Comparison of ENCODE assay signal across 9 mouse cellular contexts in genomic region chr2:28294509-28294908, GRCm38 (mm10).
DNase-seq lines count a peak whose midpoint lies in the region; ATAC-seq and TF ChIP-seq lines count a peak whose summit lies in the region.
"Had no signal": no experiment of that assay in that cellular context is flagged by ENCODE, and none has a peak within 500 bp of the region (broad histone marks: within the 10 kb centered on the region; RNA-seq: fewer than 3 reads in every experiment).

No protein-coding gene starts in this region.

- no peak overlapping the region for H3K4me2 ChIP-seq in midbrain, embryonic 15.5 days
- H3K4me2 ChIP-seq: neural tube, embryonic 12.5 days had no signal

- no peak overlapping the region for H3K4me3 ChIP-seq in kidney, adult 2 months (ENCODE audit: insufficient read depth, low read depth, low read length)
- no peak overlapping the region for H3K4me3 ChIP-seq in midbrain, embryonic 15.5 days
- H3K4me3 ChIP-seq: neural tube, embryonic 12.5 days had no signal

- H3K9me3 ChIP-seq in midbrain, embryonic 15.5 days, result no peaks in the 10 kb centered on the region
- H3K9me3 ChIP-seq: neural tube, embryonic 12.5 days had no signal

- WGBS in kidney, adult 2 months, result 32% methylated on average over 7 of the region's 7 CpGs
- WGBS in midbrain, embryonic 15.5 days, result 33% methylated on average over 7 of the region's 7 CpGs

- no peak for ATAC-seq in midbrain, embryonic 15.5 days (replicated peaks)
- no peak for ATAC-seq in cerebellum, adult (ENCODE audit: insufficient number of reproducible peaks, low FRiP score, low TSS enrichment)

- no peak for TF ChIP-seq CTCF in brain, embryonic 14.5 days (IDR thresholded peaks at IDR 0.05; ENCODE audit: borderline replicate concordance, extremely low read depth, insufficient read depth, insufficient read length)
- no peak for TF ChIP-seq CTCF in kidney, adult 2 months (conservative IDR thresholded peaks at IDR 0.05; ENCODE audit: insufficient read depth, insufficient read length, low read depth, low read length)

- H3K27ac ChIP-seq in kidney, adult 2 months (ENCODE audit: insufficient read depth, low read depth, low read length), result no peak overlapping the region
- H3K27ac ChIP-seq in midbrain, embryonic 15.5 days, result 0 out of 2 replicates have a peak overlapping the region, but pooled peaks have one; percentile 21
- H3K27ac ChIP-seq: neural tube, embryonic 12.5 days had no signal

- TF ChIP-seq POLR2A in brain, embryonic 14.5 days (IDR thresholded peaks at IDR 0.05; ENCODE audit: borderline replicate concordance, extremely low read depth, insufficient read depth, insufficient read length, poor library complexity, severe bottlenecking), result no peak
- no peak for TF ChIP-seq POLR2A in kidney, adult 2 months (IDR thresholded peaks at IDR 0.05; ENCODE audit: low read depth, low read length)

- H3K27me3 ChIP-seq in kidney, adult 2 months (replicated peaks; ENCODE audit: control insufficient read depth, insufficient read depth, low read length), result no peaks in the 10 kb centered on the region
- no peaks in the 10 kb centered on the region for H3K27me3 ChIP-seq in midbrain, embryonic 15.5 days (replicated peaks)
- H3K27me3 ChIP-seq: neural tube, embryonic 12.5 days had no signal

- no peaks in the 10 kb centered on the region for H3K36me3 ChIP-seq in kidney, adult 2 months (ENCODE audit: control insufficient read depth, insufficient read depth, low read length)
- no peaks in the 10 kb centered on the region for H3K36me3 ChIP-seq in midbrain, embryonic 15.5 days (replicated peaks)
- H3K36me3 ChIP-seq: neural tube, embryonic 12.5 days had no signal

- H3K4me1 ChIP-seq in kidney, adult 2 months (ENCODE audit: control insufficient read depth, insufficient read depth, low read length), result no peaks in the 10 kb centered on the region
- H3K4me1 ChIP-seq in midbrain, embryonic 15.5 days, result peaks cover 42% of the 10 kb centered on the region

- H3K9ac ChIP-seq in midbrain, embryonic 15.5 days, result no peak overlapping the region
- H3K9ac ChIP-seq: neural tube, embryonic 12.5 days had no signal

- DNase-seq in heart, postnatal 4 days, result peak; percentile 55
- DNase-seq in heart, adult 18-20 months, result no peak
- peak; percentile 14 for DNase-seq in brain, embryonic 14.5 days (ENCODE audit: low read depth)
- peak; percentile 45 for DNase-seq in kidney, adult 2 months
- no peak for DNase-seq in cerebellum, adult 9-10 months
- DNase-seq in adipocyte (ENCODE audit: low spot score), result no peak

Comparison
In these comparisons a context has a peak if more than half of its experiments do, and no peak if none do; other contexts are left out.
1. DNase-seq: peak in heart, postnatal 4 days (single experiment), brain, embryonic 14.5 days (single experiment) and kidney, adult 2 months (single experiment); none in heart, adult 18-20 months (0 of 2), cerebellum, adult 9-10 months (single experiment) and adipocyte (single experiment).